Mouse (Mus musculus) telencephalon, adult 2 months (tissue): ENCODE measurements at regions not wholly inside any gene's neighbourhood (a gene's known extent, or its start where the extent isn't known, plus 50 kb on each side); places are given as distances from the start of the nearest gene placed in this dataset.

Experiments used
- DNase-seq: peaks from one replicate; pipeline ENCODE4 v3.0.0-alpha.2; 2011; ENCODE audit warnings: low read depth, low spot score

DNA sequence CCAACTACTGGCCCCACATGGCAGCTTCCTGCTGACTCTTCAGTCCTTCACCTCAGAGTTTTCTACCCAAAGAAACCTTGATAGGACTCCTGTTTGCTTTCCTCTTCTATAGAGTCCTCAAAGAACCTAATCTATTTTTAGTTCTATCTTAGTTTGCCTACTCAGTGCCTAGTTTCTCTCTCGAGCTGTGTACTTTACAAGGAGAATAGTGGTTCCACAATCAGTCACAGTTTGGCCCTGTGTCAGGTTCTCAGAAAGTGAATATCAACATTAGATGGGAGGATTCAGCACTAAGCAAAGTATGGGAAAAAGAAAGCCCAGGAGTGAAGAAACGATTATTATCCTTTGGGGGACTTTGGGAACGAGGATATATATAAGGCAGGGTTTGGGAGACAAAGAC, 1372.0 kb upstream of the A1bg start:
- DNase-seq = no peak

GRCm38 (mm10) chr15:62292876-62293275, 1370.1 kb upstream of the A1bg start:
- no peak for DNase-seq

DNA sequence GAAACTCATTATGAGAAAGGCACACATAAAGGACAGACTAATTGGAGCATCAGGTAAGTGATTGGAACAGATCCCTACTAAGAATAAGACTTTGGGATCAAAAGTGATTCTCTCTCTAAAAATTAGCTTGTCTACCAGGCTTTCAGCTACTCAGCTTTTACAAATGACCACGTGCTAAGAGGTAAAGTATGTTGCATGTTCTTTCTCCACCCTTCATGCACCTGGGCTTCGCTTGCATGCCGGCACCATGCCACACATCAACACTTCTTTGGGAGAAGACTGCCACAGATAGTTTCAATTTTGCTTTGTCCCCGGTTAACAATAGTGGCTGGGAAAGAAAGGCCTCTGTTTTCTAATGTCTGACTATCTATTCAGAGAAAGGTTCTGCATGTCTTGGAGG, 1367.9 kb upstream of the A1bg start:
- no peak for DNase-seq

GRCm38 (mm10) chr15:62286666-62287655, 1364.1 kb upstream of the A1bg start:
- peak; percentile 12 for DNase-seq

DNA sequence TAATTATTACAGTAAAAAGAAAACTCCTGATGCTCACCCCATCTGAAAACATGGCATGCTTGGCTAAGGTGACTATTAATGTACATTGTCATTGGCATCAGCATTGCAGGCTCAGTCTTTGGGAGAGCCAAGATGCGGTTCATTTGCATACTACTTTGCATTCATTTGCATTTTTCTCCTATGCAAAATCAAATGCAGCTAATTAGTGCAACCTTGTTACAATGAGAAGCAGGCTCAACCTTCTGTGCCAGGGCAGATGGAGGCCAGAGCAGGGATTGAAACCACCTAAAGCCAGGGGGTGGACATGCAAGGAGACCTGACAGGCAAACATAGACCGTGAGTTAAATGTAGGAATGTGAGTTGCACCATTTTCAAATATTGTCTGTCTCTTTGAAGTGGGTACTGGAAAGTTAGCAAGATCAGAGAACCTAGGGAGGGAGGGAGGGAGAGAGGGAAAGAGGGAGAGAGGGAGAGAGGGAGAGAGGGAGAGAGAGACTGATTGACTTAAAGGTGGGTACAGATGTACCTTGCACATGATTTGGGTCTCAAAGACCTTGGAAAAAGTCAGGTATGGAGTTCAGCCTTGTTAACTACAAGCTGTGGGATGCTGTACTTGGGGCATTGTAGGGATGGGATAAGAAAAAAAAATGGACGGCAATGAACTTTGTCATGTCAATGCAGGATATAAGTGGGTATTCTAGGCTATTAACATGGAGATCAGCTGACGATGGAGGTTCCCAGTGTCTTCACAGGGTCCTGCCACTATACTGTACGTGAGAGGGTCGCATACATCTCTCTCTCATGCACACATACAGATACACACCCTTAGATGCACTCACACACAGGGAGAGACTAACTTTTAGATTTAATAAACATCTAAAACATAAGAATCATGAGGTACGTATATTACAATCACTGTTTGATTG, 1362.1 kb upstream of the A1bg start:
- no peak for DNase-seq

GRCm38 (mm10) chr15:62283661-62284429, 1361.0 kb upstream of the A1bg start:
- no peak for DNase-seq

DNA sequence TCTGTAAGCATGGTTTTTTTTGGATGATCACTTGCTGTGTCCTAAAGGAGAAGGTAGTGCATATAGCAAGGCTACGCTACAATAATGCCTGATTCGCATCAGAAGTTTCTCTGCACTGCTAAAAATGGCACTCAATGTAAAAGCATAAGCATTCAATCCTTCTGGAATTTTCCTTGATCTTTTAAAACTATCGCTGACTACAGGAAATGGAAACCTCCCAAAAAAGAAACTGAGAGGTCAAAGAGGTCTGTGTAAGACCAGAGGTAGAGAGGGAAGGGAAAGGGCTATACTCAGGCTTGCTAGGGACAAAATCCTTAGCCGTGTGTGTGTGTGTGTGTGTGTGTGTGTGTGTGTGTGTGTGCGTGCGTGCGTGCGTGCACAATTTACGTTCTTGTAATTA, 1359.8 kb upstream of the A1bg start:
- DNase-seq = no peak

GRCm38 (mm10) chr15:62282116-62282515, 1359.3 kb upstream of the A1bg start:
- no peak for DNase-seq

GRCm38 (mm10) chr15:62279526-62279925, 1356.7 kb upstream of the A1bg start:
- DNase-seq = no peak

- no peak for DNase-seq
Measured at GRCm38 (mm10) chr15:62274818-62275217, 1352.0 kb upstream of the A1bg start.

DNA sequence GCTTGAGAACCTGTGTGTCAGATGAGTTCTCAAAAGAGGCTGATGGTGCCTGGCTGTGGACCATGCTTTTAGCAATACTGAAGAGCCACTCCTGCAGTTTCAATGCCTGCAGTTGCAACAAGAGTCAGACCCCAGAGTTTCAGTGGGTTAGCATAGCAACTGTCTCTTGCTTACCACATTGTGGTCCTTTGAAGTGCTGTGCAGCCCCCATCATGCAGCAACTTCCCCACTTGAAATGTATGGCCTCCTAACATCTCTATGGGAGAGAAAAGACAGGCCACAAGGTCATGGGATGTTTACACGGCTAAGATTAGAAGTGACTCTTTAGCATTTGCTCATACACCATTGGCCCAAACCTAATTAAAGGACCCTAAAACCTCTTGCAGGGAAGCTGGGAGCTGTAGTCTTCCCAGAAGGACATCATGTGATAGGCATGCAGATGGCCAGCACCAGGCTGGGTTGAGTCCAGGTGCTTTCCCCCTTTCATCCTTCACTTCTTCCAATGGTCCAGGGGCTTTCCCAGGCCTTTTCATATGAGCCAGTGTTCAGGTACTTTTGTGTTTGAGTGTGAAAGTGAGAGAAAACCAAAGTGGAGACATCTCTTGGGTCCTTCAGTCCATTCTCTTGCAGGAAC, 1351.2 kb upstream of the A1bg start:
- no peak for DNase-seq

- DNase-seq = no peak
Measured at GRCm38 (mm10) chr15:62272755-62273154, 1349.9 kb upstream of the A1bg start.

GRCm38 (mm10) chr15:62271428-62271827, 1348.6 kb upstream of the A1bg start:
- no peak for DNase-seq

GRCm38 (mm10) chr15:62268189-62268588, 1345.4 kb upstream of the A1bg start:
- no peak for DNase-seq

DNA sequence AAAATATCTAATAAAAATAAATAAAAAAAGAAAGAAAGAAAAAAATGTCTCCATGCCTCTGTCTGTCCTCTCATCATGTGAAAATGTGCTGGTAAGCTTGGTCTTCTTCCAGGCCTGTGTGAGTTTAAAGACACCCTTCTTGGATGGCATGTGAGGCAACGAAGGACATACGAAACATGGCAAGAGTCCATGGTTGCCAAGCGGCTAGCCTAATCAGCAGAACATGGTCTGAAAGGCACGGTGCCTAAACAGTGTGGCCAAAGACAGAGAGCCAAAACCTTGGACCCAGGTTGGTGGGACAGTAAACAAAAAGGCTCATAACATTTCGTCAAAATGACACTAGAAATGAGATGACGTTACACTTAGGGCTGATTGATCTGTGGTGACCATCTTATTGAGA, 1344.7 kb upstream of the A1bg start:
- no peak for DNase-seq

DNA sequence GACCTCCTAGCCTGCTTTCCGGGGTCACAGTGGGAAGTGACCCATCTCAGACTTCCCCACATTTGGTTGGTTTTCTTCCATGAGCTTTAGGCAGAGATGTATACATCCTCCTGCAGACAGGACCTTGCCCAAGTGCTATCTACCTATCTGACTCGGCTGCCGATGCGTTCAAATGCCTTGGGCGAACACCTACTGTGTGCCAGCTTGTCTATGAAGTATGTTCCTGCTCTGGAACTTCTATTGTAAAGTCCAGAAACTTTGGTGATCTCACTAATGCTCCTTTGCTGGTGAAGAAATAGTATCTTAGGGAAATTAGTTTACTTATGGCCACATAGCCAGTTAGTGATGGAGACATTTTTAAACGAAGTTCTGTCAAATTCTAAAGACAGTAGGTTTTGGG, 1343.2 kb upstream of the A1bg start:
- DNase-seq = no peak

DNA sequence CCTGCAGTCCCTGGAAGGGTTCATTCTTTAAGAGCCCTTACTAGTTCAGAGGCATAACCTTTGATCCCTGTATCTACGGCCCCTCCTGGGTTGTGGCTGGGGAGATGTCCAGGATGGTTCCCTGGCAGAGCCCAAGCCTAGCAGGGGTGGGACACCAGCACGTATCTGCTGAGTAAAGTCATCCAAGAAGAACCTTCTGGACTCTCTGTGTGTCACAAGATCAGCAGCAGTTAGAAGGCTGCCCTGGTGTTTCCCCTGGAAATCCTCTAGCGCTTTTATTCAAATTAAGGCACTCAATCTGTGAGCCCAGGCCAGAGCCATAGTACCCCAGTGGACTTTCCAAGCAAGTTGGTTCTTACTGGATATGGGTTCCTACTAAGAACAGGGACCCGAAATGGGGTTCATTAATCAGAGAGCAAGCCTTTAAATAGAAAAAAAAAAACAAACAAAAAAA, 1342.7 kb upstream of the A1bg start:
- DNase-seq = no peak

GRCm38 (mm10) chr15:62264966-62265365, 1342.2 kb upstream of the A1bg start:
- no peak for DNase-seq

DNA sequence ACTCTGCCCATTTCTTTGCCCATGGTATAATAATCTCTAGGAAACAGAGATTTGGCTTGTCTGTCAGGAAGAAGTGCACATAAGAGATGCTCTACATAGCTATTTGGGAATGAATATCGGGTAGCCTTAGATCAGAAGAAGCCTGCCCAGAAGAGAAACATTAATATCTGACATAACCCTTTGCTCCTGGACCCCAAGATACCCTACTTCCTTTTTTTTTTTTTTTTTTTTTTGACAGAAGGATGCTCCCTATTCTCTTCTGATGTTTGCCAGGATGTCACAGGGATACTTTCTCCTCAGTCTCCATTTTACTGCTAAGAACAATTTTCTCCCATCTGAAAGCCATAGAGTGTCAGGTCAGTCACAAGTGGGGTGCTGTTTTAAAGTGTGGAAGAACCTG, 1341.4 kb upstream of the A1bg start:
- no peak for DNase-seq

GRCm38 (mm10) chr15:62262487-62262886, 1339.7 kb upstream of the A1bg start:
- DNase-seq = no peak

- peak; percentile 16 for DNase-seq
Measured at GRCm38 (mm10) chr15:62261520-62261919, 1338.7 kb upstream of the A1bg start.
